Mouse (Mus musculus): ENCODE results near the gene Adamtsl2.
A peak's percentile ranks its signal among the peaks of the same experiment; 100 is the strongest.

Gene Adamtsl2

DNA sequence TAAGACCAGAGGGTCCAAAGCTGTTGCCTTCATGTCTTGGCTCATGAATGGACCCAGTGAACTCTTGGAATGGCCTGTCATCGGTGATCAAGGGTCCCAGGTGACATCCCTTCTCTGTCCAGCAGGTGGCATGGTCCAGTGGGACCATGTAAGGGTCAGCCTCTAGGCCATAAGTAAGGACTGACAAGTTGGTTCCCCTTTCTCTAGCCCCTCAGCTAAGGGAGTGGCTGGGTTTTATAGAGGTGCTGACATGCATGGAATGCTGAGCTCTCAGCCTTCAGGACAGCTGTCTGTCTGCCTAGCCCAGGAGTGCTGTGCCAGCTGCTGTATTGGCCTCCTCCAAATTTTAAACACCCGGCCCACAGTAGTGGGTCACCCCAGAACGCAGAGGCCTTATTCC, 3.7 kb upstream of the Adamtsl2 start:
- peak; percentile 45 for DNase-seq (ENCODE audit: low spot score)

DNA sequence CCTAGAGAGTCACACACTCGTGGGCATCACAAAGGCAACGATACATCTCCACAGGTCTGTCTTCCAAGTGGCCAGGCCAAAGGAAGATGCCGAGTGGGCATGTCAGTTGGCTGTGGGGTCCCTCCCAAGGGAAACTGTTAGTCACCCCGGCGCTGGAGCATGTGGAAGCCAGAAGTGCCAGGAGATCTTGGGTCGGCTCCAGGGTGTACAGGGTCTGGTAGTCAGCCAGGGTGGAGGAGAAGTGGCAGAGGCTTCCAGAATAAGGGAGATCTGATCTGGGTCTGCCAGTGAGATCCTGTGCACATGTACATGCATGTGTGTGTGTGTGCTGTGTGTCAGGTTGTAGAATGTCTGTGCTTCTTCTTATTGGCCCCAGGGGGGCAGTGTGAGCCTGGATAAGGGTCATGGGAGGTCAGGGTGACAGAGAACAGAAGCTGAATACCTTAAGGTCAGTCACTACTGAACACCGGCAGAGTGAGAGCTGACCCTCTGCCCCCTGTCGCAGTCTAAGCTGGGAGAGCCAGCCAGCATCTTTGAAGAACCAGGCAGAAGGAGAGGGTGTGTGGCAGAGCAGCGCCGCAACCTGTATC, 1.4 kb upstream of the Adamtsl2 start:
- DNase-seq (ENCODE audit: low spot score) = peak; percentile 19

DNA sequence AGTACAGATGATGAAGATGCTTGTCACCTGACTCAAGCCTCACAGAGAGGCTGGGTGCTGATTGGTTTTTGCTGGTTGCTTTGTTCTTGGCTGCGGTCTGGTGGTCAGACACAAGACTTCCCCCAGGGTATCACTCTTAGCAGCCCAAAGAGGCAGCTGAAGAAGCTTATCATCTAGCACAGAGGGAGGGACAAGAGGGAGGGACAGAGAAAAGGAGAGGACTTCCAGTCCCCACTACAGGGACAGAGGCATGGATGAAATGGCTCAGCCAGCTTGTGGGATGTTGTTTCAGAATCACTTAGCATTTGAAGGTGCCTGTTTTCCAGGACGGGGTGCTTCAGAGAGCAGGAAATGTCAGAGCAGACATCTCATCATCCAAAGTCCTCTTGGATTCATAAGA, 867 bp upstream of the Adamtsl2 start:
- DNase-seq (ENCODE audit: low spot score) = no peak

DNA sequence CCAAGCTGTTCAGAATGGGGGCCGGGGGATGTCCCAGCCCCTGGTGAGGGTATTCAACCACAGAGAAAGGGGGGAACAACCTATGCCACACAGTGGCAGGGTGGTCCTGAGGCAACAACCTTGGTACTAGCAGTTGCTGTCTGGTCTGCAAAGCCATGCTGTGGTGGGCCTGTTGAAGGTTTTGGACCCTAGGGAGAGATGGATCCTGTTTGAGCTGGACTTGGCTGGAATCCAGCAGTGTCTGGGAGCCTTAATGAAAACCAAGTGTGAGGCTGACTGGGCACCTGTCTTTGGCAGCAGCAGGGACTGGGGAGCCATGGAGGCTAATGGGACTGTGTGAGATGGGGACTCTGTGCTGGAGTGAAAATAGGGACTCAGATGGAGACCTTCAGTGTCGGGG, 470 bp downstream of the Adamtsl2 start:
- DNase-seq (ENCODE audit: low spot score) = no peak

DNA sequence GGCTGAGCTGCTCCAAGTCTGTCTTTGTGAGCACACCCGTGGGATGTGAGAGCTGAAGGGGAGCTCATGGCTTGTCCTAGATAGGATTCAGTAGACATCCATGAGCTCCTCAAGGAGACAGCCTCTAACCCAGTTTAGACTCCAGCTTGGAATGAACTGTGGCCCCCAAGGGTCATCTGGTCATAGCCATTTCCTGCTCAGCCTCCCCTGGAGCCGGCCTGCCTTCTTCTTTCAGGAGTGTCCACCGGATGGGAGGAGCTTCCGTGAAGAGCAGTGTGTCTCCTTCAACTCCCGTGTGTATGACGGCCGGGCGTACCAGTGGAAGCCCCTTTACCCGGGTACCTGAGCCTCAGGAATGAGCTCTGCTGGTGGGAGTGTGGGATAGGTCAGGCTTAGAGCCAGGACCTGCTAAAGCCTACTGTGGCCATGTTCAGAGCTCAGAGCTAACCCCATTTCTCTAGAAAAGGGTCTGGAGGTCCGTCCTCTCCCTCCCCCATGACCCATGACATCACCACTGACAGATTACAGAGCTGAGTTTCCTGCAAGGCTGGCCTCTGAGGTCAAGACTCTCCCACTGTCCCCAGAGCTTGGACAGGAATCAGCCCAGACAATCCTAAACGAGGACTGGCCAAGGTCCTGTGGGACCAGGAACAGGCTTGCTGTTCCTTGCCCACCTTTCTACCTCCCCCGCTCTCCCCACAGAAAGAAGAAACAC, 4.7 kb downstream of the Adamtsl2 start:
- no peak for DNase-seq (ENCODE audit: low spot score)

DNA sequence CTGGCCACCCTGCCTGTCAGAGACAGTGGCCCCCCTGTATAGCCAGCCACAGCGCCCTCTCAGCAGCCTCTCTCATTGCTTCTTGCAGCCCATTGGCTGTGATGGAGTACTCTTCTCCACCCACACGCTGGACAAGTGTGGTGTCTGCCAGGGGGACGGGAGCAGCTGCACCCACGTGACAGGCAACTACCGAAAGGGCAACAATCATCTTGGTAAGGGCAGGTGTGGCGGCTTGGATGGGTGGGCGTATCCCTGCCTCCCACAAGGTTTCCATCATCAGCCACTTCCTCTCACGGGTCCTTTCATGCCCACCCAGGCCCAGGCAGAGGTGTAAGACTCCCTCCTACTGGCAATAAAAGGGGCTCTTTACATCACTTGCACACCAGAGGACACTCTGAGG, 5.8 kb downstream of the Adamtsl2 start:
- DNase-seq (ENCODE audit: low spot score) = no peak

DNA sequence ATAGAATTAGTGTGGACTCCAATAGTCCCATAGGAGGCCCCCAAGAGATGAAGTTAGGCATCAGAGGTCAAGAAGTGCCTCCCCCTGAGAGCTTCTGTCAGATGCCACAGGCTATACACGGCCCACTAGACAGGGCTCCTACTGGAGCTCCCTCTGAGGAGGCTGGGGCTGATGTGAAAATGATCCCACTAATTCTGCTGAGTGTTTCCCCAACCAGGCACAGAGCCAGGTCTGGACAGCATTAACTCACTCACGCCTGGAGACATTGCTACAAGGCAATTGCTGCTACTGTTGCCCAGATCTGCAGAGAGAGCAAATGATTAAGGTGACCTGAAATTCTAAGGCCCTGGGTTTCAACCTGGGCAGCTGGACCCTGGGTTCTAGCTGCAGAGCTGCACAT, 6.6 kb downstream of the Adamtsl2 start:
- DNase-seq (ENCODE audit: low spot score) = no peak

DNA sequence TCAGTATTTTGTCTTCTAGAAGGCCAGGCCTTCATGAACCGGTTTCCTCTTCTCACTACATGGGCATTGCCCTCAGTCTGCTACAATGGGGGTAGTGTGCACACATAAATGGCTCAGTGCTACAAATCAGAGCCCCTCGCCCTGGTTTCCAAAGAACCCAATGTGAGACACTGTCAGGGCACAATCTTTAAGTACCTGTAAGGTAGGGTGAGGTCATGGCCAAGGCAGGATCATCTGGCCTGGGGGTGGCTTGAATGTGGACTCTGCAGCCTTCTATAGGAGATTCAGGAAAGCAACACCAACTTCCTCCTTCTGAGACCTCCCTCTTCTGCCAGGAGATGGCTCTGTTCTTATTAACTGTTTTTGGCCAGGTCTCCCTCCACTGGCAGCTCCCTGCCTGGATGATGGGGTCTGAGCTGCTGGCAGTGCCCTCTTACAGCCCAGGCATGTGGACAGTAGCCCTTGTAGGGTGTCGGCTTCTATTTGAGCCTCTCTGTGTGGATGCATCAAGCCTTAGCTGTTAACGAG, 7.4 kb downstream of the Adamtsl2 start:
- no peak for DNase-seq (ENCODE audit: low spot score)

DNA sequence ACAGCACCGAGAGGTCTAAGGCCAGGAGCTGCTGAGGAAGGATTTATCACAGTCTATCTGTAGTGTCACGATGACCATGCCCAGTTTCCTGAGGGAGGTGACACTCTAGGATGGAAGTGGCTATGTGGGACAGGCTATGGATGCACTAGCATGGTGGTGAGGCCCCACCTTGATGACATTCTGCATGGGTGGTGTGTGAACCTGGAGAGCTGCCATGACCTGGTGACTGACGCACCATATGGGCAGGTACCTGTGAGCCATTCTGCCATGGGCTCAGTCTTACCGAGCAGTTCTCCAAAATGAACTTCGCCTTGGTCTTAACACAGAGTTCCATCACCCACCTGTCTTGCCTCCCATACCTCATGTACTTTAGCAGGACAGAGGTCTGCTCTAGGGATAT, 8.4 kb downstream of the Adamtsl2 start:
- DNase-seq (ENCODE audit: low spot score) = no peak

DNA sequence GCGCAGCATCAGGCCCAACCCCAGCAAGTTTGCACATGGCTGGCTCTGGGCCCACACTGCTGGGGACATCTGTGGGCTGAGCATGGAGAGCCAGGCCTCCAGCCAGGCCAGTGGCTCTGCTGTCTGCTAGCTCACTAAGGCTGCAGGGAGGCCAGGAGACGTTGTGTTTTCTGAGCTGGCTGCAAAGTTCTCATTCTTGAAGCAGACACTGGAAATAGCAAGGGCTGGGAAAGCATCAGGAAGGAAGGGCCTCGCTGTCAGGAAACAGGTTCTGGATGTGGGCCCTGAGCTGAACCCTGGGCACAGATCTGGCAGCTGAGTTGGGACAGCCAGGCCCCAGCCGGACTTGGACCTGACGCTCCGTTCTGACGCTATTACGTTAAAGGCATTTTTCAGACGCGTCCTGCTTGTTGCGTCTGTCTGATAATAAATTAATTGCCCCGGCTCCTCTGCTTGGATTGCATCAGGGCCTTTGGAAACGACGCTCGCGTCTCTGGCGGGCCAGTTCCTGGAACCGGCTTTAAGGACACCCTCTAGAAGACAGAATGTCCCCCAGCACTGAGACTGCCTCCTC, 9.0 kb downstream of the Adamtsl2 start:
- DNase-seq (ENCODE audit: low spot score) = peak; percentile 68

DNA sequence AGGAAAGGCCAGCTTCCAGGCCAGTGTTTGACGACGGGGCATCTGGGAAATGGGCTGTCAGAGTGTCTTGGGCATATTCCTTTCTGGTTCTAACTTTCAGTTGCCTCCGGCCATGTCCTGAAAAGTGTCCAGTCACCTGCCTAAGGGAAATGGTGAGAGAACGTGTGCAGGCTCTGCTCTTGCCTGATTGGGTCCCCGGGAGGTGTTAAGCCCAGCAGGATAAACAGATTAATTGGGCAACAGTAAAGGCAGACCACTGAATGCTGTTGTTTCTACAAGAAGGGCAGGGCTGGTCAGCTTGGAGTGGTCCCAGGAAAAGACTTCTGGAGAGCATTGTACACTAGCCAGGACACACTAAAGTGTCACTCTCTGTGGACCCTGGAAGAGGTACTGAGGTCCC, 9.5 kb downstream of the Adamtsl2 start:
- no peak for DNase-seq (ENCODE audit: low spot score)

DNA sequence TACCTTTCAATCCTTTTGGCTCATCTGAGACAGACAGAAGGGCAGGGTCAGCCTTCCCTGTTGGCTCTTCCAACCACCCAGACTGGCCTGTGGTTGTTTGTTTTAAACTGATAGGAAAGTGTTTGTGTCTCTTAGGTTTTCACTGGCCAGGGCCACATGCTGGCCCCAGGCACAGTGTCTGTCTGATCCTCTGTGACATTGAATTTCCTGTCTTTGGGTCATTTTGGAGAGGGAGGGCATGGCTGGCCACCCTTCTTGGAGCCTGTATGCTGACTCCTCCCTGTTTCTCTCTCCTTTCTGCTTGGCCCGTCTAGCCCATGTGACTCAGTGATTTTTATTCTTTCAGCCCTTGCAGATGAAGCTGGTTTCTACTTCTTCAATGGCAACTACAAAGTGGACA, 10.1 kb downstream of the Adamtsl2 start:
- DNase-seq (ENCODE audit: low spot score) = no peak

DNA sequence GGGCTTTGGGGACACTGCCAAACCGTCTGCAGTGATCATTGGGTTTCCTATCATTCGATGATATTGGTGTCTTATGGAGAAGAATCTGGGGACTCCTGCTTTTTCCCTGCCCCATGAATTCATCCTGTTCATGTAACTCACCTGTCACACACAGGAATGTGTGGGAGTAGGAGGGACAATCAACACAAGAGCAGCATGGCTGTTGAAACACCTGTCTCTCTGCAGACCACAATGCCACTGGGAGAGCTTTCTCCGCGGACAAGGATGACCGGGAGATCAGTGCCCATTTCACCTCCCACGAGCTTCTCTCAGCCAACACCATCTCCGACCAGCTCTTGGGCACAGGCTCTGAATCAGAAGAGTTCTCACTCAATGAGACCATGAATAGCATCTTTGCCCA, 16.0 kb downstream of the Adamtsl2 start:
- no peak for DNase-seq (ENCODE audit: low spot score)

DNA sequence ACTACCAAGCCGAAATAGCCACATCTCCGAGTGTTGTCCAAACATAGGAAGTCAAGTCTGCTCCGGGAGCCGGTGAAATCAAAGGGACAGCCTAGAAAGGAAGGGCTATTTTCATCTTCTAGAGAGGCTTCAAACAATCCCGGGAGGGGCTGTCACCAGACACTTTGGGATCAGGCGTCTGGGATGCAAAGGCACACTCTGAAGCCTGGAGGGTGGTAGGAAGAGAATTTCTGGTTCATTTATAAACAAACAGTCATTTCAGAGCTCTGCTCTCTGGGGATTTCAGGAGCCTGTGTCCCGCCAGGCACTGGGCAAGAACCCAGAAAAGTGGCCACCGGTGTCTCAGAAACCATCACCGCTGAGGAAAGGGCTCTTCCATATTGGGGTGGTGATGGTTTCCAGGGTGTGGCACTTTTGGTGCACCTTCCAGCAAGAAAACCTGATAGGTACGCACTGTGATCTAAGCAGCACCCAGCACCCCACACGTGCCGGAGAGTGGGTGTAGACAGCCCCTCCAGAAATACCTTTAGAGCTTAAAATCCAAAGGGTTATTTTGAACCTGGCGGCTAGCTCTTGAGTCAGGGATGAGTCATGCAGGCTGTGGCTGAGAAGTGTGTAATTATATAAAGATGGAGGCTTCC, 17.3 kb downstream of the Adamtsl2 start:
- no peak for DNase-seq (ENCODE audit: low spot score)

DNA sequence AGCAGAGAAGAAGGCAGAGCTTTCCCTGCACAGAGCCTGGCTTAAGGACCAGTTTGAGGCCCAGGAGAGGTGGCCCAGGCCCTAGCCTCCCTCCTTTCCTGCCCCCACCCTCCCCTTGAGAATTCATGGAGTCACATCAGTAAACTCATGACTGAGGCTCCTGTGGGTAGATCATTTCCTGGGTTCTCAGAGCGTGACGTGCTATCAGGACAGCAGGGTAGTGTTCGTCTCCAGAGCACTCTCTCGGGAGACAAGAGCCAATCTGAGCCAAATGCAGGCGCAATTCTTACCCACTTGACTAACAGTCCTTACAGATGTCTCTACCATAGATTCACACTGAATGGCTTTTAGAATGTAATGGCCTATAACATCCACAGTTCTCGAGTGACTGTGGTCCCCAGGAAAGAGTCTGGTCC, 18.1 kb downstream of the Adamtsl2 start:
- DNase-seq (ENCODE audit: low spot score) = no peak

DNA sequence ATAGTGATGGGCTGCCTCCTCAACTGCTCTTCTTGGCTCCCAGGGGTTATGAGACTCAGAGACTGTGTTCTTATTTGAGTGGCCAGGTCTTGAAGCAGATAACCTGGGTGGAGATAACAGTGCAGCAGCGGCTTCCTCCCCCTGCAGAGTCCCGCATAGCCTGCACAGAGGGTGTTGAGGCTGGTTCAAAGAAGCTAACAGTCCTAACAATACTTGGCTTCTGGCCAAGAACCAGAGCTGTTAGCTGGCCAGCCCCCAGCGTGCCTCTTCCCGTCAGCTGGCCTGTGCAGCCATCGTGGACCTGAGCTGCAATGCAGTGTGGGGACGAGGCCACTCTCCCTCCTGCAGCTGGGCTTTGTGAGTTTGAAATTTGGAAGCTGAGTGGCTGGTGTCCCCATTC, 18.6 kb downstream of the Adamtsl2 start:
- no peak for DNase-seq (ENCODE audit: low spot score)

DNA sequence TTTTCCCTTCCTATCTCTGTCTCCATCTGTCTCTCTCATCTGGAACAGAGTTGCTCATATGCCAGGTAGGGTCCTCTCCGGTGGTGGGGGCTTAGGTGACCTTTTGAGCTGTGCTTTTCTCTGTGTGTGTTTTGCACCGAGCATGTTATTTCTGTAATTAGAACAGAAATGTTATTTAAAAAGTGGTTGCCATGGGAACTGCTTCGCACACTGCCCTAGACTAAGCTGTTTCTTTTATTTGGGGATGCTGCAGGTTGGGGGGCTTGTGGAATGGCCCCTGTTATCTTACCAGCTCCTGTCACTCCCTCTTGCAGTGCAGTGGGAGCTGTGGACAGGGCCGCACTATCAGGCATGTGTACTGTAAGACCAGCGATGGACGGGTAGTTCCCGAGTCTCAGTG, 24.4 kb downstream of the Adamtsl2 start:
- no peak for DNase-seq (ENCODE audit: low spot score)

DNA sequence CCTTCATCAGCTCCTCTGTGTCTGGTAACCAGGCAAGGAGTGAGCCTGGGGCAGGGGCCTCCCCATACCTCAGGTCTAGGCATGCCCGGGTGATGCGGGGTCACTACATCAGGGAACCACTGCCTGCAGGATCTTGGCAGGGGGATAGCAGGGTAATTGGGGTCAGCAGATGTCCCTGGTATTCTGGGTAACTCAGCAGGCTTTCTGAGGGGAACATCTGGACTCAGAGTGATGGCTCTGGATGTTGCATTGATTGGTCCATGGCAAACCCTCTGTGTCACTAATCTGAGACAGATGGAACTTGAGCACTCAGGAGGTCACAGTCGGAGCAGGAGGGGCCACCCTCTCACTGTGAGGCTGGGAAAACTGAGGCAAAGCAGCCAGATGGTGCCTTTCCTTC, 27.6 kb downstream of the Adamtsl2 start:
- DNase-seq (ENCODE audit: low spot score) = no peak

DNA sequence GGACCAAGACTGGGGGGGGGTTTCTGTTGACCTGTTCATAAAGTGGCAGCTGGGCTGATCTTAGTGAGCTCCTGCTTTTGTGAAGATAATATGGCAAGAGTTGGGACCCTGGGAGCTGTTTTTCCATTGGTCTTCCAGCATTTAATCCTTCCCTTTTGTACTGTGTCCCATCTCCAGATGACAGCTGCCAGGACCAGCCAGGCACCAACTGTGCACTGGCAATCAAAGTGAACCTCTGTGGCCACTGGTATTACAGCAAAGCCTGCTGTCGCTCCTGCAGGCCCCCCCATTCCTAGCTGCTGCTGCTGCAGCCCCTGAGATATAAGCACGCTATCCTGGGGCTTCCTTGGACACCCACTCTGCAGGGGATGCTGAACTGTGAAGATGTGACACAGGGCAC, 29.0 kb downstream of the Adamtsl2 start:
- no peak for DNase-seq (ENCODE audit: low spot score)

DNA sequence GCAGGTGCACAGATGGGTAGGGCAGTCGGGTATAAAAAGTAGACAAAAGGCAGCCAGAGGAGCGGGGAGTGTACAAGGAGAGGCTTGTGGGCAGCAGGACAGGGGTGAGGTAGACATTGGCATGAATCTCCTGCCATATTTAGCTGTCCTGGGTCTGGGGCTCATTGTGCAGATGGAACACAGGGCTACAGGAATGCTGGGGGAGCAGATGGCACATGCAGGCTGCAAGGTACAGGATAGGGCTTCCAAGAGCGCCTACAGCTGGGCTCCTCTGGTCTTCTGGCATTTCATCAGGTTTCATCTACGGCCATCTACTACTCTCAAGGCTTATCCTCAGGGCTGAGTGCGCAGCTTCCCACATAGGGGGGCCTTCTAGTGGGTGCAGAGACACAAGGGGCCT, 29.9 kb downstream of the Adamtsl2 start:
- DNase-seq (ENCODE audit: low spot score) = no peak

DNA sequence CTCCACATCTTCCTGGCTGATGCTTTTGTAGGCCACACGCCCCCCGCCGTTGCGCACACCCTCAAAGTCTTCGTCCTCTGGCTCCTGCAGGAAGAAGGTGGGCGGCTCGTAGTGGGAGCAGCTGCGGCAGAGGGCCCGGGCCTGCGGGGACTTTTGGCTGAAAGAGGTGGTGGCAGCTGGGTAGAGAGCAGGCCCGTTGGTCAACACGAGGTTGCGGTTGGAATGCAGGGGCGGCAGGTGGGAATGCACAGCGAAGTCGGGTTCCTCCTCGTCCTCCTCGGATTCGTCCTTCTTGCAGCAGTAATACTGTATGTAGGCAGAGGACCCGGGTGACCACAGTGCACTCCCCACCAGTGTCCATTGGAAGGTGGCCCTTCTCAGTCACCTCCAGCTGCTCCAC, 33.4 kb downstream of the Adamtsl2 start:
- DNase-seq (ENCODE audit: low spot score) = no peak

DNA sequence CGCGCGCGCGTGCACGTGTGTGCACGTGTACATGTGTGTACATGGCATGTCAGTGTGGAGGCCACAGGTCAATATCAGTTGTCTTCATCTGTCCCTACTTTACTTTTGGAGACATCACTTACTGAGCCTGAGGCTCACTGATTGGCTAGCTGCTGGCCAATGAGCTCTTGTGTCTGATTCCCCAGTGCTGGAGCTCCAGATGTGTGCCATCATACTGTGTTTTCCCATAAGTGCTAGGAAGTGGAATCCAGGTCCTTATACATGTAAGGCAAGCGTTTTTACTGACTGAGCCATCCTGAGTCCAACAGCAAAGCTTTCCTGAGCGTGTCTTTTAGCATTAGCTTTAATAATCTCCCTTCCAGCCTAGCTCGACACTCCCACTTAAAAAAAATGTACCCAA, 35.0 kb downstream of the Adamtsl2 start:
- no peak for DNase-seq (ENCODE audit: low spot score)

DNA sequence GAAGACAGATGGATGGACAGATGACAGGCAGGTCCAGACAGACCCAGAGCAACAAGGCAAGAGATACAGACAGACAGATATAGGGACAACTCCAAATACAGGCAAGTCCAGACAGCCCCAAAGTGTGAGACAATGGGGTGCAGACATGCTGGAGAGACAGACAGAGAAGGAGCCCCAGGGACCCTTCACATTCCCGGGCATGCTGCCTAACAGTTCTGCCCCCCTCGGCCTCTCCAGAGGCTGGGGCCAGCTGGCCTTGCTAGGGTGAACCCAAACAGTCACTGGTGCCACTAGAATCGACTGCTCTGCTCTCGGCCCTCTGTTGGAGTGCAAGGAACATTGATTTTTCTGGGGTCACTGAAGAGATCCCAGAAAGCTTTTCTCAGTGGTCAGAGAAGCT, 39.3 kb downstream of the Adamtsl2 start:
- DNase-seq (ENCODE audit: low spot score) = no peak

All from adipocyte (in vitro differentiated cells).